Mouse (Mus musculus) liver, adult 2 months (tissue): ENCODE results near the gene Arfgap2.

Source experiments
- CTCF ChIP-seq: fragments of 200-500 bp; IDR thresholded peaks from 2 replicates; pipeline ENCODE4 v1.5.1; 2011; ENCODE audit warnings: low read depth, low read length, control low read depth
- POLR2A ChIP-seq: fragments of 200-500 bp; IDR thresholded peaks from 2 replicates; pipeline ENCODE4 v1.6.1; 2011; ENCODE audit warnings: low read length, control low read depth; ENCODE audit not compliant: insufficient read depth; ENCODE audit errors: extremely low read depth

- no peak for TF ChIP-seq CTCF
- no peak for TF ChIP-seq POLR2A
These were observed 43.9 kb downstream of the Arfgap2 start for GRCm38 (mm10) chr2:91308680-91309079.
